Mouse (Mus musculus): ENCODE measurements around the gene Emp1.

GRCm38 (mm10) chr6:135395375-135395774 is 33.0 kb downstream of the Emp1 start:
- TF ChIP-seq POLR2A (IDR thresholded peaks at IDR 0.05; ENCODE audit: insufficient read length, low read depth): no peak
- no peak for TF ChIP-seq MAX (IDR thresholded peaks at IDR 0.05; ENCODE audit: low read depth)
- peak in 2 of 3 experiments; percentile 77 to 88 for TF ChIP-seq MYOD1 (IDR thresholded peaks at IDR 0.05; ENCODE audit: control insufficient read depth in 1 of 3, insufficient read length in 2 of 3, low read depth in 2 of 3)
- TF ChIP-seq USF1 (IDR thresholded peaks at IDR 0.05; ENCODE audit: low read depth): no peak
- no peak for TF ChIP-seq E2F4 (IDR thresholded peaks at IDR 0.05; ENCODE audit: insufficient read depth)
- no peak for TF ChIP-seq REST (IDR thresholded peaks at IDR 0.05; ENCODE audit: insufficient read depth, insufficient read length)
- no peak for TF ChIP-seq TCF12 (IDR thresholded peaks at IDR 0.05; ENCODE audit: insufficient read depth, poor library complexity, severe bottlenecking)
